Mouse (Mus musculus): Measurements from ENCODE around the gene C130074G19Rik. TPM values are rescaled to one million over a fixed set of nuclear protein-coding genes. Genes with fewer than 3 reads are reported as not detected.

The C130074G19Rik gene
- total RNA-seq, 2 experiments from 2014 or later: 32.8 to 36.1 TPM

GRCm38 (mm10) chr1:184873910-184874309 lies 9.1 kb downstream of the C130074G19Rik start:
- no peak for DNase-seq

DNA sequence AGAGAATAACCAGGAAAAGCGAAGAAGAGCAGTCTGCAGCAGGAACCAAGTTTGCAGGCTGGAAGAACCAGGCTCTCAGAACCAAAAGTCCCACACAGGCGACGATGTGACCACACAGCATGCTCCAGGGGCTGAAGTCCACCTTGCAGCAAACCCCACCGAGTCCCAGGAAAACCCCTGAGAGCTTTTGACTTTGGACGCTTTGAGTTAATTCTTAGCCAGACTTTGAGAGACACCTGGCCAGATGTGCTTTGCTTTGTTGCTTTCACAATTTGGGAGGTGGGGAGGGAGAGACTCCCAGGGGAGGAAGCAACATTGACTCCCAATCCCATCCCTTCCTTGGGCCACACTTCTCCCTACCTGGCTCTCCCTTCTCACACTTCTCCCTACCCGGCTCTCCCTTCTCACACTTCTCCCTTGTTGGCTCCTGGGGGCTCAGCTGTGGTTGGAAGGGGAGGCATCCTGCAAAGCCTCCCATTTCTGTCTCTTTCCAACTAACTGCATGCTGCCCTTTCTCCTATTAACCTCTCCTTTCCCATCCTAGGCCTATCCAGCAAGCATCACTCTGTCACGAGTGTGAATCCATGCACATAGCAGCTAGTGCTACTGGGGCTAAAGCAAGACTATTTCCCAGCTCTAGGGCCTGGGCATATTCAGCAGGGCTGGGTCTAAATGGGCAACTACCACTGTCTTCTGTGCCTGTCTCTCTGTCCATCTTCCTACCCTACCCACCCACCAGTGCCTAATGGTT lies 10.8 kb downstream of the C130074G19Rik start:
- no peak for DNase-seq

DNA sequence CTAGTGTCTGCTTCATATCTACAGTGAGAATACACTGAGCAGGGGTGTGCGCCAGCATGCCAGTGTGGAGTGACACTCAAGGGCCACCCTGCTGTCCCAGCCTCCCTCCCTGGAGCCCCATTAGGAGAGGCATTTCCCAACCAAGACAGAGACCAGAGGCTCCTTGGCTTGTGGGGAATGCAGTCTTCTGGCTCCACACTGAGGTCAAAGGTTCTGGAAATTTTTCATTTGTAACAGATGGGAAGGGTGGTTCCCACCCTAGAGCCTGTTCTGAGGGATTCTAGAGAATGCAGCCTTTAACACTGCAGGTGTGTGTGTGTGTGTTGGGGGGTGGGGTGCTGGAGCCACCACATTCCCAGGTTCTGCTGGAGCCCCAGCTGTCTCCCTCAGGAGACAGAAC lies 11.5 kb downstream of the C130074G19Rik start:
- DNase-seq: no peak

DNA sequence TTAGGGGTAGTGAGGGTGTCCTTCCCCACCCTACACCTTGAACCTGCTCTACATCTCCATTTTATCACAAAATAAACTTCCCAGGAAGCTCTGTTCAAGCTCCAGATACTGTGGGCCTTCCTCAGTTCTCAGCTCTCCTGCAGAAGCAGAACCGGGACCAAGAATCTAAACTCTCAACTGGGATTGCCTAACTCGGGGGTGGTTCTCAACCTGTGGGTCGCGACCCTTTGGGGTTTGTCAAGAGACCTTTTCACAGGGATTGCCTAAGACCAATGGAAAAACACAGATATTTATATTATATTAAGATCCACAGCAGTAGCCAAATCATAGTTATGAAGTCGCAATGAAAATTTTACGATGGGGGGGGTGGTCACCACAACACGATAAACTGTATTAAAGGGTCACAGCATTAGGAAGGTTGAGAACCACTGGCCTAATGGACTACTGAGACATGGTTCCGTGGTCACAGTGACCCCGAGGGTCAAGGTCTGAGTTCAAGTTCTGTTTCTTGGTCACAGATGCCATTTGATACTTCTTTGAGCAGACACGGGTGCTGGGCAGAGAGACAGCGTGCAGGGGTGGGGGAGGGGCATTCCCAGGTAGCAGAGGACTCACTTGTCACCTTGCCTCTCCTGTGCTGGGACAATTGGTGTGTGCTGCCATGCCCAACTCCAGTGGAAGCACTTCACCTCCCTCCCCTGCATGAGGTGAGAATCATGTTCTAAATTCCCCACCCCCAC lies 12.2 kb downstream of the C130074G19Rik start:
- DNase-seq: no peak

GRCm38 (mm10) chr1:184869939-184870565 lies 13.0 kb downstream of the C130074G19Rik start:
- DNase-seq: no peak

- no peak for DNase-seq
Observed at GRCm38 (mm10) chr1:184867640-184868120, 15.3 kb downstream of the C130074G19Rik start.

DNA sequence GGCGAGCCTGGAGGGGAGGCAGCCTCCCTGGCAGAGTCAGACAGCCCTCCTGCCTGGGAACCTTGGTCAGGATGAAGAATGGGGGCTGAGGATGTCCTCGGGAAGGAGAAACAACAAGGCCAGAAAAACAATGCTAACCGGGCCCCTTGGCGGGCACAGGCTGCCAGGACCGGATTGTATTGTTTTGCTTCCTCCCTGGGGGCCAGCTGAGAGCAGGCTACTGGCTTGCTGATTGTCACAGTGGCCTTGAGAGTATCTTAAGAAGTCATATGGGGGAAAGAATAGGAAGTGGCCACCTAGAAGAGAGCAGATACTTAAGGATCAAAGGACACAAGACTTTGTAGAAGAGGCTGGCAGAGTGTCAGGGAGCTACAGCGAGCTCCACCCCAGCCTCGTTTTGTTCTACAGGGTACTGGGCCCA lies 18.6 kb downstream of the C130074G19Rik start:
- DNase-seq: no peak

DNA sequence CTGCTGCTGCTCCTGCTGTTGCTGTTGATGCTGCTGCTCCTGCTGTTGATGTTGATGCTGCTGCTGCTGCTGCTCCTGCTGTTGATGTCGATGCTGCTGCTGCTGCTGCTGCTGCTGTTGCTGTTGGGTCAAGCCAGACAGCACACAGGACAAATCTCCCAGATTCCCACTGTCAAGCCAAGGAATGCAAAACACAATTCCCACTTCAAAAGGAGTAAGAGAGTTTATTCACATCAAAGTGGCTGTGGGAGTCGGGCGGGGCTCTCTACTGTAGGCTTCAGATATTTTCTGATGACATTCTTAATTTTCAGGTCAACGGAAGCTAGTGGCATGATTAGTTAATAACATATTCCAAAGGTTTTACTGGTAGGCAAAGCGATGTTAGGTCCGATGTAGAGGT lies 20.4 kb downstream of the C130074G19Rik start:
- no peak for DNase-seq

GRCm38 (mm10) chr1:184861551-184861950 lies 21.5 kb downstream of the C130074G19Rik start:
- DNase-seq: no peak

DNA sequence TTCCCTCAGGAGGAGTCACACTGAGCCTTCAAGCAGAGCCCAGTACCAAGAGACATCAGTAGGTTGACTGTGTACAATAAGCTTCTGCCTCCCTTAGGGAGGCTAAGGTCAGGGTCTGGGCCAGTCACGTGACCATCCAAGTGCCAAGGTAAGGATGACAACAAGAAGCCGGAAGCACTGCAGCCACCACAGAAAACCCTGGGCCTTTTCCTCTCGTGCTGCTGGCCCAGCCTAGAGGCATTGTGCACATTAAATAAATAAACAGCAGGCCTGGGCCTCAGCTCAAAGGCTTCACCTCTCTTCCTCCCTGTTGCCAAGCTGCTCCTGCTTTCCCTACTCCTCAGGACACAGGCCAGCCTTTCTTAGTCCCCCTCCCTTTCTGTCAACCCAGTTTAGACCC lies 22.7 kb downstream of the C130074G19Rik start:
- DNase-seq: no peak

GRCm38 (mm10) chr1:184858253-184858652 lies 24.8 kb downstream of the C130074G19Rik start:
- DNase-seq: no peak

DNA sequence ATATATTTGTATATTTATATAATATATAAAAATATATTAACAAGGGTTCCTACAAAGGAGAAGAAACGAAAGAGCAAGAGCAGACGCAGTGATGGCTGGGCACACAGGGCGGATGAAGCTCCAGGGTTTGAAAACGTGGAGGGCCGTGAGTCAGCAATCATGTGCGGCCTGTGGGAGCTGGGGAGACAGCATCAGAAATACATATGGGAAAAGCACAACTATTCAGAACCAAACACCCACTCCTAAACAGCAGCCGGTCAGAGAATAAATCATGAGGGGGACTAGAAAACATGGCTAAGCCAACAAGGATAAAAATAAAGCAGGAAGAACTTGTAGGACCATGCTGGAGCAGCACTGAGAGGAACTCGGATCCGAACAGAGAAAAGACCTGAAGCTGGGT lies 25.8 kb downstream of the C130074G19Rik start:
- no peak for DNase-seq

DNA sequence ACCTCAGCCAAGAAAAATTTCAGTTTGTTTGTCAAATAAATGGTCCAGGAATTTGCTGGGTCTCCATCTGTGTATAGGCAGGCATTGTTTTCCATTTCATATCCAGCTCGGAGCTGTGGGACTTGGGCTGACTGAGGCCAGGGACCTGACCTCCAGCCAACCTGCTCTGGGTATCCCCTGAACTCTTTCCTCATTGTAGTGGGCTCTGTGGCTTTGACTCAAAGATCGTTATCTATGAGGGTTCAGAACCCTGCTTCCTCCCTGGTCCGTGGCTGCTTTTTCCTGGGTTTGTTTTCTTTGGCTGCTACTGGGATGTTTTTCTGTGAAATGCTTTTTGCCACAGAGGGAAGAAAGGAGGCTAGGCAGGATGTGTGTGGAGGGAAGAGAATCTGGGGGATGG lies 29.1 kb downstream of the C130074G19Rik start:
- DNase-seq: no peak

GRCm38 (mm10) chr1:184853339-184853738 lies 29.7 kb downstream of the C130074G19Rik start:
- peak; percentile 71 for DNase-seq

GRCm38 (mm10) chr1:184851741-184852618 lies 31.0 kb downstream of the C130074G19Rik start:
- peak; percentile 57 for DNase-seq

GRCm38 (mm10) chr1:184851166-184851565 lies 31.9 kb downstream of the C130074G19Rik start:
- no peak for DNase-seq

DNA sequence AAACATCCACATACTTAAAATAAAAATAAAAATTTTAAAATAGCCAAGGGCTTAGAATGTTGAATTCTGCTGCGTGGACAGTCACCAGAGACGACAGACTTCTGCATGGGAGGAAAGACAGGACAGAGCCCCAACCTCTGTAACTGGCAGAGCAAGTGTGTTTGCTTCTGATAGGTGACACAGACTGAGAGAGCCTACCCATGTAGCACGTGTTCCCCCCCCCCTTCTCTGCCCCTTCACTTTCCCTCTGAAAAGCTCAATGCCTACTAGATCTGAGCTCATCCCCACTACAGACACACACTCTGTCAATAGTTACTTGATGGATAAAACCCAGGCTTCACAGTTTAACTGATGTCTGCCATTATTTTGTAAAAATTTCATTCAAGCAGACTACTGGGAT lies 36.0 kb downstream of the C130074G19Rik start:
- no peak for DNase-seq

- DNase-seq: no peak
Observed at GRCm38 (mm10) chr1:184846092-184846750, 36.8 kb downstream of the C130074G19Rik start, which contains the start of gene Marc2. Gene Marc2 (minus strand): TSS chr1:184846451.

DNA sequence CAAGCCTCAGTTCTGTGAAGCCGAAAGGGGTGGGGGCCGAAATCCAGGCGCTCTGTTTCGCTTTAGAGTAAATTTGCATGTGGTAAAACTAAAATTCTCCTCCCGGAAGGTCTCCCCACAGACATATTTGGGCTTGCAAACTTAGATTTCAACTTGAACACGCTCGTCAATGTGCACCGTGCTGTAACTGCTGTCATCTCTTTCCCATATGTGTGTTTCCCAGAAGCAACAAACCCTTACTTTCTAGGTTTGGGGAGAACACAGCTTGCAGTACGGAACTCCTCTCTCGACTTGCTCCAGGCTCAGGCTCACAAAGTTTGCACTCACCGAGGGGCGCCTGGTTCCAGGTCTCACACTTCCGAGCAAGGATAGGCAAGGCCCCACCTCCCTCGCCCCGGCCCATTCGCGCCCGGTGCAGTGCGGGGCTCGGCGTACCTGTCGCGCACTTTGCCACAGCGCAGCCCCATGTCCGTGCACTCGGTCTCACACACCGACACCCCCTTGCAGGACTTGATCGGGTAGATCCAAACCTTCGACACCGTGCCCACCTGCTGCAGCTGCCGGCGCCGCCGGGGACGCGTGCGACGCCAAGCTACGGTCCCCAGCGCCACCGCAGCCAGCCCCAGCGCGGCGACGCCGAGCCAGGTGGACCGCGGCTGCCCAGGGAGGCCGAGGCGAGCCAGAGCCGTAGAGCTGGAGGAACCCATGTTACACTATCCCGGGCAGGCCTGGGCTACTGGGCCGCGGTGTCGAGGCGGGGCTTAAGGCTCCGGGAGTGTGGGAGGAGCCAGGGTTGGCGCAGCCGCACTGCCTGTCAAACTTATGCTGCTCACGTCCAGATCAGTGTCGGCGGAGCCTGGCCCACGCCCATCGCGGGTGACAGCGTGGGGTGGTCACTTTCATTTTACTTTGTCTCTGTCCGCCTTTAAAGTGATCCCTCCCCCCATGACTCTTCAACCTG lies 37.6 kb downstream of the C130074G19Rik start:
- peak; percentile 89 for DNase-seq
